8 mouse cellular contexts compared by ENCODE assay signal in genomic region chr11:35120894-35121610, GRCm38 (mm10). TPM values are rescaled to one million over a fixed set of nuclear protein-coding genes. Genes with fewer than 3 reads are reported as not detected.
A peak's percentile ranks its signal among the peaks of the same experiment; 100 is the strongest.
DNase-seq lines count a peak whose midpoint lies in the region; ATAC-seq and TF ChIP-seq lines count a peak whose summit lies in the region.

Gene Slit3, plus strand, starts transcription at chr11:35121224.

- WGBS in embryonic facial prominence, embryonic 10.5 days, result under 1% methylated on average over 75 of the region's 75 CpGs
- under 1% methylated on average over 73 of the region's 75 CpGs for WGBS in kidney, adult 2 months
- WGBS in neural tube, embryonic 11.5 days, result under 1% methylated on average over 54 of the region's 75 CpGs

- H3K27me3 ChIP-seq in embryonic facial prominence, embryonic 10.5 days (replicated peaks; ENCODE audit: low read depth, poor library complexity, severe bottlenecking), result peaks cover 53% of the 10 kb centered on the region
- peaks cover 1% of the 10 kb centered on the region; the same call in 1 of the 2 replicates for H3K27me3 ChIP-seq in kidney, adult 2 months (replicated peaks; ENCODE audit: control insufficient read depth, insufficient read depth, low read length)
- peaks cover 35% of the 10 kb centered on the region for H3K27me3 ChIP-seq in neural tube, embryonic 11.5 days (ENCODE audit: control insufficient read depth, insufficient read depth, low read length)

- peak within 1 kb of the TSS; percentile 98 for H3K4me2 ChIP-seq in neural tube, embryonic 11.5 days (ENCODE audit: low read depth)

- peak within 1 kb of the TSS; percentile 92 for H3K27ac ChIP-seq in embryonic facial prominence, embryonic 10.5 days (replicated peaks)
- no peak within 1 kb of the TSS for H3K27ac ChIP-seq in kidney, adult 2 months (ENCODE audit: insufficient read depth, low read depth, low read length)
- H3K27ac ChIP-seq in neural tube, embryonic 11.5 days (ENCODE audit: low read depth, low read length), result no peak within 1 kb of the TSS

- H3K4me3 ChIP-seq in embryonic facial prominence, embryonic 10.5 days, result peak within 1 kb of the TSS; percentile 82
- H3K4me3 ChIP-seq in kidney, adult 2 months (ENCODE audit: insufficient read depth, low read depth, low read length), result peak within 1 kb of the TSS; percentile 53
- H3K4me3 ChIP-seq in neural tube, embryonic 11.5 days (ENCODE audit: low read depth, low read length), result peak within 1 kb of the TSS; percentile 70

- no peaks in the 10 kb centered on the region for H3K9me3 ChIP-seq in embryonic facial prominence, embryonic 10.5 days
- no peaks in the 10 kb centered on the region for H3K9me3 ChIP-seq in neural tube, embryonic 11.5 days (ENCODE audit: control insufficient read depth, low read length)

- TF ChIP-seq CTCF in kidney, adult 2 months (conservative IDR thresholded peaks at IDR 0.05; ENCODE audit: insufficient read depth, insufficient read length, low read depth, low read length), result no peak

- peak within 1 kb of the TSS; percentile 66 for H3K9ac ChIP-seq in neural tube, embryonic 11.5 days (ENCODE audit: low read length)

- H3K36me3 ChIP-seq in embryonic facial prominence, embryonic 10.5 days (replicated peaks), result no peaks in the 10 kb centered on the region
- H3K36me3 ChIP-seq in kidney, adult 2 months (ENCODE audit: control insufficient read depth, insufficient read depth, low read length), result no peaks in the 10 kb centered on the region
- H3K36me3 ChIP-seq in neural tube, embryonic 11.5 days (ENCODE audit: control insufficient read depth, insufficient read depth, low read length), result no peaks in the 10 kb centered on the region; the same call in 1 of the 2 replicates

- peak; percentile 34 for DNase-seq in ovary, adult 18-20 months (ENCODE audit: low spot score)
- no peak for DNase-seq in ovary, postnatal 10 days (ENCODE audit: low spot score)
- DNase-seq in embryonic facial prominence, embryonic 10.5 days (ENCODE audit: low spot score), result peak; percentile 92
- DNase-seq in heart, adult 8-10 months (ENCODE audit: low spot score), result peak; percentile 36
- peak; percentile 52 for DNase-seq in kidney, adult 2 months
- peak; percentile 38 for DNase-seq in liver
- DNase-seq in neural tube, embryonic 11.5 days (ENCODE audit: low spot score), result peak; percentile 75
- peak; percentile 25 to 62 for DNase-seq in urinary bladder, postnatal 36 days (ENCODE audit: low spot score in 2 of 2)

- peaks cover 73% of the 10 kb centered on the region for H3K4me1 ChIP-seq in embryonic facial prominence, embryonic 10.5 days
- peaks cover 3% of the 10 kb centered on the region; the same call in 1 of the 2 replicates for H3K4me1 ChIP-seq in kidney, adult 2 months (ENCODE audit: control insufficient read depth, insufficient read depth, low read length)
- peaks cover 12% of the 10 kb centered on the region for H3K4me1 ChIP-seq in neural tube, embryonic 11.5 days (ENCODE audit: control insufficient read depth, insufficient read depth, low read length)

- ATAC-seq in neural tube, embryonic 11.5 days (ENCODE audit: insufficient read depth, low FRiP score, low TSS enrichment), result peak; percentile 71

- TF ChIP-seq POLR2A in kidney, adult 2 months (IDR thresholded peaks at IDR 0.05; ENCODE audit: low read depth, low read length), result no peak

RNA-seq across cellular contexts. Expression of gene Slit3, which starts in this region (rescaled TPM):
- polyA plus RNA-seq in embryonic facial prominence, embryonic 10.5 days (2016; fragmentation: Nextera tagmentation; extraction: Ambion mirVana), result 12.6 and 23.6 TPM in 2 replicates
- total RNA-seq in heart, adult 8-10 months (2022), result 10 to 100 TPM; 12.6 to 18.4 (median 15.0) TPM
- polyA plus RNA-seq in kidney, adult 2 months (2012; rRNA removed), result 8.4 and 12.6 TPM in 2 replicates
- 38.9 and 41.3 TPM in 2 replicates for polyA plus RNA-seq in neural tube, embryonic 11.5 days (2014; fragmentation: Nextera tagmentation; extraction: Ambion mirVana)
